Mouse (Mus musculus): ENCODE measurements around the gene Rere.

Rere gene

DNA sequence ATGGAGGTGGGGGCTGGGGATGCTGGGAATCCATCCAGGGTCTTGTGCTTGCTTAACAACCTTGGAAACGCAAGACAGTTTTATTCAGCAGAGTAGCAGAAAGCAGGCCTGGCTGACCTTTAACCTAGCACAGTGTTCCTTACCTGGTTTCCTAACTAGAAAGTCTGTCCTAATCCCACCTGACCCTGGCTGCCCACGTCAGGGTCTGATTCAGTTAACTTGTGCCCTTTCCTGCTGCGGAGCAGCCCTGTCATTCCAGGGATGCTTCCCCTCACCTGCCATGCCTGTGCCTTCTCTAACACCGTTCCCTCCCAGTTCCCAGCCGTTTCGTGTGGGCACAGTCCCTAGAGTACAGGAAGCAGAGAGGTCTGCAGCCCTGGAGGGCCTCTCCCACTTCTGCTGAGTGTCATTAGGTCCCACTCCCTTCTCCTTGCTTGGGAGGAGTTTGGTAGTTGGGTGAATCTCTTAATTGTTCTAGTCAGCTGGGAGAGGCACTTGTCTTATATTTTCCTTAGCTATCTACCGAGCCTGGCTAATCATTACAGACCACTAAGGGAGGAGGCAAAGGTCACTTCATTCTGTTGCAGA lies 290.8 kb downstream of the Rere start:
- no peak for DNase-seq (ENCODE audit: extremely low spot score, low read depth, low spot score)

DNA sequence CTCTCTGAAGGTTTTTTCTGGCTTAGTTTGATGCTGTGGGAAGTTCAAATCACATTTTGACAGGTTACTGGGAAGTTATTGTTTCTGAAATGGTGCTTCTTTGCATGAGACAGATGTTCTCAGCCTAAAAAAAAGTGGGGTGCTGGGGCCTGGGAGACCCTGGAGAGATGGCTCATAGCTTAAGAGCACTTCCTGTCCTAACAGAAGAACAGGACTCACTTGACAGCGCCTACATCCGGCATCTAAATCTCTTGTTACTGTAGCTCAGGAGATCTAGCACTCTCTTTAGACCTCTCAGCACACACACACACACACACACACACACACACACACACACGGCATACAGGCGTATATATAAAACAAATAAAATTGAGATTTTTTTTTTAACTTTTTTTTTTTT lies 291.5 kb downstream of the Rere start:
- no peak for DNase-seq (ENCODE audit: extremely low spot score, low read depth, low spot score)

DNA sequence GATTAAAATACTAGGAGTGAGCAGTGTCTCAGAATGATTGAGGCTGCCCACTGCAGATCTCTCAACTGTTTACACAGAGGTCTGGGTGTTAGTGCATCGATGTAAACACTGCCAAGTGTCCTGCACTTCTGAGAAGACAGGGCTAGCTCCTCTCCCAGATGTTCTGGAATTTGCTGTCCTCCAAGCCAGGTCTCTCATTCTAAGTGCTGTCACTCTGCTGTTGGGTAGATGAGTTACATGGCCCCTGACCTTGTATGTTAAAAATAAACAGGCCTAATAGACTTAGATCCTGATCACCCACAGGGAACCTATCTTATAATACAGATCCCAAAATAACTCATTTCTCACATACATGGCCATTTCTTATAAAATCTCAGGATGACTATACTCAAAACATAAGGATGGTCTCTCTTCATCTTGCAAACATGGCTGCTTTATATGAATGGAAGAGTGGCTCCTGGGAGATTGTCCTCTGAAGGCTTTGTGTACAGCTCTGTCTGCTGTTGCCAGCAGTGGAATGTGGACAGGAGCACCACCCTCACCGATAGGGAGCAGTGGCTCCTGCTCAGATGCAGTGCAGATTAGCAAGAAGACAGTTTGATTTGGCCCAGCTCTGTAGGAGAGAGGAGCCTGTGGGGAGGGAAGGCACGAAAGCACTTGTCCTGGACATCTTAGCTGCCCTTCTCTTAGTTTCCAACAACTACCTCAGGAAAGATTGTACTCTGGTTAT lies 294.1 kb downstream of the Rere start:
- no peak for DNase-seq (ENCODE audit: extremely low spot score, low read depth, low spot score)

DNA sequence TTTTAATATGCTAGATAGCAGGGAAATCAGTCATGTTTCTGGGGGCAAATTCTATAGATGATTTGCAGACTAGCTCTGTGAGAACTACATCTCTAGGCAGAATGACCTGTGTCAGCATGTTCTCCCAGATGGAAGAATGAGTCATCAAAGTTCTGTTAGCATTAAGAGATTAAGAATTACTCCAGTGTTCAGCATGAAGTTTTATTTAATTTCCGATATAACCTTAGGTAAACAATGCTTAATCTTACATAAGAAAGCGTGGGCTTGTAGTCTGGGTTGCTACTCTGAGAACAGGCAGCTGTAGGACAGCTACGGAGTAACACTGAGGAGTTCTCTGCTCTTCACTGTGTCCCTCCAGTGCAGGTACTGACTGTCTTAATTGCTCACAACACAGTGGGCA lies 294.9 kb downstream of the Rere start:
- DNase-seq (ENCODE audit: extremely low spot score, low read depth, low spot score): no peak

- no peak for DNase-seq (ENCODE audit: extremely low spot score, low read depth, low spot score)
Measured at GRCm38 (mm10) chr4:150578021-150578420, 296.6 kb downstream of the Rere start.

GRCm38 (mm10) chr4:150581931-150582723 lies 300.7 kb downstream of the Rere start:
- no peak for DNase-seq (ENCODE audit: extremely low spot score, low read depth, low spot score)

DNA sequence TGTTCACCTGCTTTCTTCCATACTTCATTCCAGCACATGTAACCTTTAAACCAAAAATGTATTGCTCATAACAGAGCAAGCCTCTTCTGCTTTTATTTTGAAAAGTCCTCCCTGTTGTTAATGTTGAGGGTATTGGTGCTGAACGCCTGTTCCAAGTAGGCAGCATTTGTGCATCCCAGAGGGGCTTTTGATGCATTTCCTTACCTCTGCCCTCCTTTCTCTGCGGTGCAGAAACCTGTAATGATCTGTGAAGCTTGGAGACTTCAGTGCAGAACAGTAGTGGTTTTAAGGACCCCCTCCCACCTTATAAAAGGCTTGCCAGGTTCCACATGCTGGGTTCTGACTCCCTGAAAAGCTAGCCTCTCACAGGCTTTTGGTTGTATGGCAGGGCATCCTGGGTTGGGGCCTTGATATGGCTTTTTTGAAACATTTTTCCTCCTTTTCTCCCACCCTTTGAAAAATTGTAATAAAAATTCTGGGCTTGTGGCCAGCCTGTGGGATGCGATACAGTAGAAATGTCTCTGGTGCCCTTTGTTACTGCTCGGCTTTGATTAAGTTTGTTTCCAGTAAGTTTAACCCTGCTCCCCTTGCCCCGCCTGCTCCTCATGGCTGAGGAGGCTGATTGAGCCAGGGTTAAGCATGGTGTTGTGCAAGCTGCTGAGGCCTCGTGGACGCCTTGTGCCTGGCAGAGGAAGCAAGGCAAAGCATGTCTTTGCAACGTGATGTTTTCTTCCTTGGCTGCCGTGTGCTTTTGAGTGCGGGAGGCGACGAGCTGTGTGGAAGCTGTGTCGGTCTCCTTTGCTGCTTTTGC lies 301.7 kb downstream of the Rere start:
- DNase-seq (ENCODE audit: extremely low spot score, low read depth, low spot score): no peak

DNA sequence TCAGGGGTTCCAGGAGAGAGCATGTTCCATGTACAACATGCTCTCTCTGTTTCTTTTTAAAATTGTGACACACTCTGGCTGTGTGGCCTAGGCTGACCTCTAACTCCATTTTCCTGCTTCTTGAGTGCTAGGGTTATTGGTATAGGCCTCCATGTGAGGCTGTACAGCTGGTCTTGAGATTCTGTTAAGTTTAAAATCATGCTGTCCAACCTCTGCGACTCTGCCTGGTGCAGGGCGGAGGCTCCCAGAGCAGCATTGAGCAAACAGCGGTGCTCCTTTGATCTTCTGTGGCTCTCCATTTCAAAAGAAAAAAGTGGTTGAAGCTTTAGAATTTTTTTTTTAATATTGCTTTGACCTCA lies 302.3 kb downstream of the Rere start:
- no peak for DNase-seq (ENCODE audit: extremely low spot score, low read depth, low spot score)

DNA sequence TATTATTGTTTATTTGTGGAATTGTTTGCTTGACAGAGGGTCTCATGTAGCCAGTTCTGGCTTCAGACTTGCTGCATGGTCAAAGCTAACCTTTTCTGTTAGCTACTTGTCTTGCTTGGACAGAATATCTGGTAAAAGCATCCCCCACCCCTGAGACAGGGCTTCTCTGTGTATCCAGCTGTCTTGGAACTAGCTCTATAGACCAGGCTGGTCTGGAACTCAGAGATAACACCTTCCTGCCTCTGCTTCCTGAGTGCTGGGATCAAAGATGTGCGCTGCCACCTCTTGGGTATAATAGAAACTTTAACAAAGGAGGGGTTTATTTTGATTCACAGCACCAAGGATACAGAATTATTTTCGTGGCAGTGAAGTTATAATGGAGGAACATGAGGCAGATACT lies 304.4 kb downstream of the Rere start:
- no peak for DNase-seq (ENCODE audit: extremely low spot score, low read depth, low spot score)

- DNase-seq (ENCODE audit: extremely low spot score, low read depth, low spot score): no peak
Measured at GRCm38 (mm10) chr4:150586275-150586674, 304.8 kb downstream of the Rere start.

DNA sequence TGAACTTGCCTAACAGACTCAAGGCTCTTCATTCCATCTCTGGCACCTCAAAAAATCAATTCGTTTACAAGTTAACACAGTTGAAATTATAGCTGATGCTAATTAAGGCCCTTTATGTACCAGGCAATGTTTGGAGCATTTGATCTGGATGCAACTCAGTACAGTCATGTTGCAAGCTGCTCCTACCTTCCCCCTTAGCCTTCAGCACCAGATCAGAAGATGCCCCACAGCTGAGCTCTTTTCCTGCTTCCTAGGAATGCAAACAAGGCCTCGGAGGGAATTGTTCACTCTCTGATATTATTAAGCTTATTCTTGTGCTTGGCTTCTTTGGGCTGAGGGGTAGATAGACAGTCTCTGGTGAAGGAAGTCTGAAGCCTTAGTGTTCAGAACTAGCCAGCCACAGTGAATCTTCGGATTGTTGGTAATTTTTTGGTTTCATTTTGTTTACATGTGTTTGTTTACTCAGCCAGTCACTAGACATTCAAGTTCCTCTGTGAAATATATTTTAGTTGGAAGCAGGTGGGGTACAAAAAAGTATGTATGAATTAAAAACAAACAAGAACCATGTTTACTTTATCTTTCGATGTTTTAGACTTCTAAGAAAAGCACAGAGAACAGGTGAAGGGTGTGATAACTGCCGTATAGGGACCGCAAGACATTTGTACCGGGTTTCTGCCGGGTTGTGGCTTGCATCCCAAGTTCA lies 306.3 kb downstream of the Rere start:
- DNase-seq (ENCODE audit: extremely low spot score, low read depth, low spot score): no peak

- no peak for DNase-seq (ENCODE audit: extremely low spot score, low read depth, low spot score)
Measured at GRCm38 (mm10) chr4:150588300-150588621, 306.8 kb downstream of the Rere start.

DNA sequence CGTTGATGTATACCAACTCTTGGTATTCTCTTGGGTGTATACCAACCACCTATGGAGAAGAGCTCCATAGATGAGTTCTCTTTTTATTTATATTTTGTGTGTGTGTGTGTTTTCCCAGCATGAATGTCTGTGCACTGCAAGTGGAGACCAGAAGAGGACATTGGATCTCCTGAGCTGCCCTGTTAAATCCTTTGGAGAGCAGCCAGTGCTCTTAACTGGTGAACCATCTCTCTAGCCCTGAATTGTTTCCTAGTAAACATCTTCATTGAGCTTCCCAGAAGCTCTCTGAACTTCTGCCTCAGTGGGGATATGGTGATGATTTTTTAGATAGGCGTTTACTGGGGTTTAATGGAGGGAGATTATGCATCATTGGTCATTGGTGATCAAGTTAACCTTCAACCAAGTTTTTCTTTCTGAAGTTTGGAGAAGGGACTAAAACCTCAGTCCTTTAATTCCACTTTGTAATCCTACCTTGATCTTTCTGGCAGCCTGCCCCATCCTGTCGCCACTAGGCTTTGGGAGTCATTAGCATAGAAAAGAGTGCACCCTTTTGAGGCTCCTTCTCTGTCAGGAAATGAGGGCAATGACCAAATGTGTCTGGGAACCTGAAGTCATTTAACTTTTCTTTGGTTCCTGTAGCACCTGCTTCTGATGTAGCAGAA lies 309.3 kb downstream of the Rere start:
- no peak for DNase-seq (ENCODE audit: extremely low spot score, low read depth, low spot score)

- no peak for DNase-seq (ENCODE audit: extremely low spot score, low read depth, low spot score)
Measured at GRCm38 (mm10) chr4:150591602-150592001, 310.2 kb downstream of the Rere start.

GRCm38 (mm10) chr4:150592087-150592486 lies 310.6 kb downstream of the Rere start:
- DNase-seq (ENCODE audit: extremely low spot score, low read depth, low spot score): no peak

GRCm38 (mm10) chr4:150593473-150594217 lies 312.2 kb downstream of the Rere start:
- DNase-seq (ENCODE audit: extremely low spot score, low read depth, low spot score): no peak

- DNase-seq (ENCODE audit: extremely low spot score, low read depth, low spot score): no peak
Measured at GRCm38 (mm10) chr4:150594298-150594829, 312.9 kb downstream of the Rere start.

DNA sequence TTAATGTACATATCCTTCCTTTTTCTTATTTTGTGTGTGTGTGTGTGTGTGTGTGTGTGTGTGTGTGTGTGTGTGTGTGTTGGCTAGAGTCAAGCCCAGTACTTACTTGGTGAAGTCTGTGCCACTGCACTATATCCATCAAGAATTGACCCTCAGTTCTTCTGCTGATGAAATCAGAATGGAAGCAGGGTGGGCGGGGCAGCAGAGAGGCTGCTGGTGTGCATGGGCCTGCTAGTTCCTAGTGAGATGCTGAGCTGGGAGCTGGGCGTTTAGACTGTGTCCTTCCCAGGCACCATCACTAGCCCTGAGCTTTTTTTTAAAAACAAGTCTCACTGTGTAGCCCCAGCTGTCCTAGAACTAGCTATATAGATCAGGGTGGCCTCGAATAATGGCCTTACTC lies 313.6 kb downstream of the Rere start:
- no peak for DNase-seq (ENCODE audit: extremely low spot score, low read depth, low spot score)

DNA sequence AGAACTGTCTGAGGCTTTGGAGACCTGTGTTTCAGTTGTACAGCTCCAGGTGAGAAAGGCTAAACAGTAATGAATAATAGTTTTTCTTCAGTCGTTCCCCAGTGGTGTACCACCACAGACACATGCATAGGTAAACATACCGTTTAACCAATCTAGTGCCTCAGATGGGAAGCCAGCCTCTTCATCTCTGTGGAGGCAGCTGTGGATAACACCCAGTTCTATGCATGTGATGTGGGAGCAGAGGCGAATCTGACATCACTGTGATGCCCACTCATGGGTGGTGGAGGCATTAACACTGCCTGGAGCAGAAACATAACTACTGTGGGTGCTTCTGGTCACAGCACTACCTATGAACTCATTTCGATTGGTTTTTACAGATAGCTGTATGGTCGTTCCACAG lies 314.5 kb downstream of the Rere start:
- no peak for DNase-seq (ENCODE audit: extremely low spot score, low read depth, low spot score)

All from hindlimb bud, embryonic 11.5 days (tissue).